Mouse (Mus musculus): Measurements from ENCODE around the gene Kif2c.

The Kif2c gene

DNA sequence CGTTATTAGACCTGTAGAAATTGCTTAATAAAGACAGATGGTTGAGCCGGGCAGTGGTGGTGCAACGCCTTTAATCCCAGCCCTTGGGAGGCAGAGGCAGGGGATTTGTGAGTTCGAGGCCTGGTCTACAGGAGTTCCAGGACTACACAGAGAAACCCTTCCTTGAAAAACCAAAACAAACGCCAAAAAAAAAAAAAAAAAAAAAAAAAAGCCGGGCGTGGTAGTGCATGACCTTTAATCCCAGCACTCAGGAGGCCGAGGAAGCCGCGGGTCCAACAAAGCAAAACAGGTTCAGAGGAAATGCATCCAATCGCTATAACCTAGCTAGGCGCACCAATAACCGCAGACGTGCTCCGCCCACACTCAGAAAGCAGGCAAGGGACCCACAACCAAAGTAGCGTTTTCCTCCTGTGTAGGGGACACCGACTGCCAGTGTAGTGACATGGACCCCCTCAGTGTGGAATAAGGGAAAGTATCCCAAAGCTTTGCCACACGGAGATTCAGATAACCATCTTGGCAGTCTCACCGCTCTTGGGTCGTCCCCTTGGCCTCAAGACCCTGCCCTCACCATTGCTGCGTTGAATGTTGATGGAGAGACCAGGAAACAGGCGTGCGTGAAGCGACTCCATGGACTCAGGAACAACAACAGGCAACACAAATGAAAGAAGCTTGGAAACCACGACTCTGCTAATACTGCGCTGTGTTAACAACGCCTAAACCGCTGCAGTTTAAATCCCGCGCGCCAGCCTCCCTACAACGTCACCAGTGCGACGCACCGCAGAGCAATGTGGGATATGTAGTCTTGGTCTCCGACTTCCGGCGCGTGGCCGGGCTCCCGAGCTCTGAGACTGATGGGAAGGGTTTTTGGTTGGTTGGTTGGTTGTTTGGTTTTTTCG is at the start of gene Kif2c:
Kif2c (minus strand) TSS at position 777 of the 896 bp plus-strand sequence.
- peak; percentile 93 to 94 for DNase-seq

DNA sequence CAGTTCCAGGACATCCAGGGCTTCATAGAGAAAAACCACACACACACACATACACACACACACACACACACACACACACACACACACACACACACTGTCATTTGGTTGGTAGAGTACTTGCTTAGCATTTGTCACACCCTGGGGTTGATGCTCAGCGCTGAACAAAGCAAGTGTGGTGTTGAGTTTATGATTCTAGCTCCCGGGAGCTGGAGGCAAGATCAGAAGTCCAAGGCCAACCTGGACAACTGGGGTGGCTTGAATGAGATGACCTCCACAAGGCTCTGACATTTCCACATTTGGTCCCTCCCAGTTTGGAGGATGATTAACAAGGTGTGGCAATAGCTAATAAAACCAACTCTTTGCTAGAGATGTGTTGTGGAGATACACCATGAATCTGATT is 48.8 kb upstream of the Kif2c start:
- no peak for DNase-seq

DNA sequence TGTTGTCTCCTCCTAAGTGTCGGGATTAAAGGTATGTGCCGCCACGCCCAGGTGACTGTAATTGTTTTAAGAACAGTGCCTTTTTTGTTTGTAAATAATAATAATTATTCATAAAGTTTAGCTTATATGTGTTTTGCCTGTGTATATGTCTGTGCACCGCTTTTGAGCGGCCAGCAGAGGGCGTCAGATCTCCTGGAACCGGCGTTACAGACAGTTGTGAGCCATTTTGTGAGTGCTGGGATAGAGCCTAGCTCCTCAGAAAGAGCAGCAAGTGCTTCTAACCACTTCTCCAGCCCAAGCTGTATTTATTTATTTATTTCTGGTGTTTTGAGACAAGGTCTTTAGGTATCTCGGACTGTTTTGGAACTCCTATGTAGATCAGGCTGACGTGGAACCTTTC is 47.9 kb upstream of the Kif2c start:
- no peak for DNase-seq

DNA sequence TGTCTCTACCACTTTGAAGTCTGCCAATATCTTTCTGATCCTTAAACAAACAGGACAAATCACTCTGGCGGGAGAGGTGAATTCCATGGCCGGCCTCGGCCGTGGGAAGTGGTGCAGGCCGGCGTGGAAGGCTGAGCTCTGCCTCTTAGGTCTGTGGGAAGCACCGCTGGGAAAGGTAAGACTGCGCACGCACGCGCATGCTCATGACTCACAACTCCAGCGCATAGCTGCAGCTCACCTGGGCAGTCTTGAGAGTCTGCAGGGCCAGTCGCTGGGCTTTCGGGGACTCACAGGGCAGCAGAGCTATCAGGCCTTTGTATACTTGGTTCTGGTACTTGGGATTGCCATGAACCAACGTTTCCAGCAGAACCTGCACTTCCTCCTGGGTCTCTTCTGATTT is 47.2 kb upstream of the Kif2c start:
- no peak for DNase-seq

DNA sequence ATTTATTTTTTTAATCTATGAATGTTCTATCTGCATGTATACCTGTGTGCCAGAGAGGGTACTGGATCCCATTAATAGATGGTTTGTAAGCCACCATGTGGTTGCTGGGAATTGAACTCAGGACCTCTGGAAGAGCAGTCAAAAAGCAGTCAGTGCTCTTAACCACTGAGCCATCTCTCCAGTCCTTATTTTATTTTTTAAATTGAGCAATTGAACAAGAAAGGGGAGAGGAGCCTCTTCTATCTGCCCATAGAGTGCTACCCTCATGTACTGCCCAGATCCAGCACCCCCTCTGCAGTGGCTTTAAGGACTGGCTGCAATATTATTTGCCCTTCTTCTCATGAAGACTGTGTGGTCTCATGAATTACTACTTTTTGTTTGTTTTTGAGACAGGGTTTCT is 42.8 kb upstream of the Kif2c start:
- DNase-seq = no peak

DNA sequence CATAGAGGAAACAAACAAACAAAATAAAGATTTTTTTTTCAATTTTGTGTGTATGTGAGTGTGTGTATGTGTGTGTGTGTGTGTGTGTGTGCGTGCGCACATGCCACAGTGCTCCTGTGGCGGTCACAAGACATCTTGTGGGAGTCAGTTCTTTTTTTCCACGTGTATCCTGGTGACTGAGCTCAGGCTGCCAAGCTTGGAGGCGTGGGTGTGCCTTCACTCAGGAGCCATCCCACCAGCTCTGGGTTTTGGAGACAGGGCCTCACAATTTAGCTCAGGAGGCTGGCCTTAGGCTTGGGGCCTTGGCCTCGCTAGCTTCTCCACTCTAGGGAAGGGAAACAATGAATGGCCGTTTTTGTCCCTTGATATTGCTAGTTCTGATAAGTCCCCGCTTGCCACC is 41.7 kb upstream of the Kif2c start:
- DNase-seq = no peak

DNA sequence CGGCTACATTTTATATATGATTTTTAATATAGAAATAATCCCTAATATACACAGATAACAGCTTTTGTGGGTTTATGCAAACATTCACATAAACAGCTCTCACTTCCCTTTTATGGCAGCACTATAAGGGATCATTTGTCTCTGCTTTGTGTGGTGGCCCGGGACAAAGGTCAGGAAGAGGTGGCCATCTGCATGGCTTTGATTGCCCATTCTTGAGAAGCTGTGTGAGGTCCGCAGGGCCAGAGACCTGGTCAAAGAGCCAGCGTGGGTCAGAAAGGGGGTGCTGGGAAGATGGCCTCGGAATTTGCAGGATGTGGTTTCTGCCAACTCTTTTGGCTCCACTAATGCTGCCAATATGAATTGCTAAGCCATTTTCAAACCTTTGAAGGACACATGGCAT is 40.6 kb upstream of the Kif2c start:
- no peak for DNase-seq

DNA sequence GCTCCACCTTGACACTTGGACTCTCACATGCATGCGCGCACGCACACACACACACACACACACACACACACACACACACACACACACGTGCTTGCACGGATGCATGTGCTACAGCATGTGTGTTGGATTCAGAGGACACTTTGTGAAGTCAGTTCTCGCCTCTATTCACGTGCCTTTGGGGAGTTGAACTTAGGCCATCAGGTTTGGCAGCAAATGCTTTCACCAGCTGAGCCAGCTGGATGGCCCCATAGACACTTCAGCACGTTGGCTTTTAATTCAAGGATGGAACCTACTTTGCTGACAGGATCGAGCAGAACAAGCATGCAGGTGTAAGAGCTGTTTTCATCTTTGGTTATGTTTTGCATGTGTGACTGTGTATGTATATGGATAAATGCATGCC is 39.4 kb upstream of the Kif2c start:
- no peak for DNase-seq

DNA sequence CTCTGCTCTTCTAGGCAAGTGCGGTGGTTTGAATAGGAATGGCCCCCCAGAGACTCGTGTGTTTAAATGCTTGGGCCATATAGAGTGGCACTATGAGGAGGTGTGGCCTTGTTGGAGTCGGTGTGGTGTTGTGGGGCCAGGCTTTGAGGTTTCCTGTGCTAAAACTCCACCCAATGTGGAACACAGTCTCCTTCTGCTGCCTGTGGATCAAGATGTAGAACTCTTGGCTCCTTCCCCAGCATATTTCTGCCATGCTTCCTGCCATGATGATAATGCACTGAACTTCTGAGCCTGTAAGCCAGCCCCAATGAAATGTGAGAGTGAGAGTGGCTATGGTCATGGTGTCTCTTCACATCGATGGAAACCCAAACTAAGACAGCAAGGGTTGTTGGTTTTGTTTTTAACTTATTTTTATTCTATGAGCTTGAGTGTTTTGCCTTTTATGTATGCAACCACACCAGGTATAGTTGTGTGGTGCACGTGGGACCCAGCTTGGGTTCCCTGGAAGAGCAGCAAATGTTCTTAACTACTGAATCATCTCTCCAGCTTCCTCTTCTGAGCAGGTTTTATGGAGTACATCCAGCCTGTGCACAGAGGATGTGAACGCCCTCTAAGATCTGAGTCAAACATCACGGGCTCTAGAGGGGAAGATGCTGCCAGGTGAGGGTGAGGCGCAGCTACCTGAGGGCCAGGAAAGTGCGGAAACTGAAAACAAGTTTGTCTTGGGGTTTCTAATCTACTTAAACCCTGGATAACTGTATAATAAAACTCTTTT is 38.5 kb upstream of the Kif2c start:
- no peak for DNase-seq

DNA sequence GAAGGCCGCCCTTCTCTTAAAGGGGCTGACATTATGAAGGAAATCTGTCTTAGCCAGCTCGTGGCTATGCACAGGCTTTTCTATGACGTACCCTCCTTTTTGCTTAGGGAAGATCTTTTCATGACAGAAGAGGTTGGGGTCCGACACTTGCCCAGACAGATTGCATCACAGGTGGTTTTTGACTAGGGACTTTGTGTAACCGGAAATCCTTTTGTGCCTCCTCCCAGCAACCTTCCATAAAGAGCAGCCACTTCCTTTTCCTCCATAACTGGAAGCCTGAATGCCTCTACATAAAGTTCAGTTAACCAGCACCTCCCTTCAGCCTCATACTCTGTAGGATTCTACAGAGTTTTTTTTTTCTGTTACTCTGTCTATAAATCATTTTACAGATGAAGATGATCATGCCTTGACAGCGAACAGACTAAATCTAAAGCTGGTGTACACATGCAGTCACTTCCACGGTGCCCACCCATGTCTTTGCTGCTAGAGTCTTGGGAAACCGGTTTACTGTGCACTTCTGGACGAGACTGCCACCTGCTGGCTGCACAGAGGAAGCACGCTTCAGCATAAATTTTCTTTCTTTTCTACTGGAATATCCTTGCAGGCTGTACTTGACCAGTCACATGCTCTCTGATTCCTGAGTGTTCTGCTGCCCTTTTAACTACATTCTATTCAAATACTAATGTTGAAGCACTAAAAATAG is 36.2 kb upstream of the Kif2c start:
- DNase-seq = peak; percentile 59 to 70

DNA sequence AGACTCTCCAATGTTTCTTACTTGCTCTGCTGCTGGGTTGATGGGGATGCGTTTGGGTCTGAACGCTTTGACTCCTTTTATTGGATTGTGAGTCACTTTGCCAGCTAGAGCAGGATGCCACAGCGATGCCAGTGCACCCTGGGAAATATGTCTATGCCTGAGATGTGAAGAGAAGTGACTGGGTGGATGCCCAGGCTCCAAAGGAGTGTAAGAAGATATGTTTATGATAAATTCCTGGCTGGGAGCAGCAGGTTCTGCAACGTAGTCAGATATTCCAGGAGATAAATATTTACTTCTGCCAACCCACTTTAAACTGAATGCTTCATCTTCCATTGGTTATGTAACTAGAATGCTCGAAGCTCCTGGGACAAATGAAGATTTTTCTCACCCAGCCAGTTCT is 34.6 kb upstream of the Kif2c start:
- no peak for DNase-seq

DNA sequence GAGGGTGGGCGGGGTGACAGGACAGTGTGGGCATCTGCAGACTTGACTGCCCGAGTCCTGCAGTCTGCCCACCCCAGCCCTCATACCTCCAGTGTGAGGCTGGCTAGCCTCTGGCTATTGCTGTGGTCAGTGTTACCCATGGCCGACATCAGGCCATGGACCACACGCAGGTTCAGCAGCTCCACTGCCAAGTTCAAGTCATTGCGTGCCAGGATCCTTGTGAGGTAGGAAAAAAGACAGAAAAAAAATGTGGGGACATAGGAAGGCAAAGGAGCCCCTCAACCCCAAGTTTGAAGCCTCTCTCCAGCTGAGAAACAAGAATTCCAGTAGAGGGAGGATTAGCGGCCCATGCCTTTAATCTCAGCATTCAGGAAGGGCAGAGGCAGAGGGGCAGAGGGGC is 31.8 kb upstream of the Kif2c start:
- peak; percentile 19 to 28 for DNase-seq

DNA sequence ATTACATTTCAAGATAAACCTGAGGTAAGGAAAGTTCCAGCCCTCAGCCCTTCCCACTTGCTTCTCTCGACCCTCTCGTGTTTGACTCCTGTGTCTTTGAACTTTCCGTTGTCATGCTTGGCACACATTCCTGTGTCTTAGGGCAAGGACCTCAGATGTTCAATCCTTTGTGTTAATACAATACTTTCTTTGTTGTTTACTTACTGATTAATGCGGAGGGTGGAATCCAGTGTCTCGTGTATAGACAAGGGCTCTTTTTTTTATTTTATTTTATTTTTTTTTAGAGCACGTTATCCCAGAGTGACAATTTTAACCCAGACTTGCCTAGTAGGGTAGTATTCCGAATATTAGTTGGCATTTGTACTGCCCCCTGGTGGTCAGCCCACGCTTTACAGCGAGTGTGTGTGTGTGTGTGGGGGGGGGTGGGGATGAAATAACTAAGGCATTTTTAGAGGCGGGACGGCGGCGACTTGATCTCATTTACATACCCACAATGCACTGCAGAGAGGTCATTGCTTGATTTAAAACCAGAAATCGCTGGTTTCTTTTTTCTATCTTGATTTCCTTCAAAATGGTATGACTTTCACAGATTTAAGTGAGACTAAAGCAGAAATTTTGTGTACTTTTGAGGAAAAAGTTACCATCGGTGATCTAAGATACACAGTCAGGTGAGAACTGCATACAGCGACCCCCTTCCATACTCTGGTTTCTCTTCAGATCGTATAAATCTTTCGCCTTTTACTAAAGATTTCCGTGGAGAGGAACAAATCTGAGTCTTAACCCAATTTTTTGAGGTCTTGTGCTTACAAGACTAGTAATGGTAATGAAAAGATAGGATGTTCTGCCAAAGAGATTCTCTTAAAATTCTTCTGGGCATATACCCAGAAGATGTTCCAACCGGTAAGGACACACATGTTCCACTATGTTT is 28.0 kb upstream of the Kif2c start:
- peak; percentile 66 to 83 for DNase-seq

DNA sequence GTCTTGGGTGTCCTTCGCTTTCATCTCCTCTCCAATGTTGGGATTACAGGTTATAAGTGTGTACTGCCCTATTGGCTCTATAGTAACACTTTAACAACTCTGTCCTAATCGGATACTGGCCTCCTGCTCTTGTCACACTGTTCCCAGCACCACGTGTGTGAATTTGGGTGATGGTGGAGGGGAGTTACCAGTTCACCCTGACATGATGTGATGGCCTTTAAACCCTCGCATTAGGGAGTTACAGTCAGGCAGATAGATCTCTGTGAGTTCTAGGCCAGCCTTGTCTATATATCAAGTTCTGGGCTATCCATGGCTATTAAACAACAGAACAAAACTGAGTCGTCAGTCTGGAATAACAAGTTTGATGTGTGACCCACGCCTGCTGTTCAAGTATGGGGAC is 27.2 kb upstream of the Kif2c start:
- no peak for DNase-seq

DNA sequence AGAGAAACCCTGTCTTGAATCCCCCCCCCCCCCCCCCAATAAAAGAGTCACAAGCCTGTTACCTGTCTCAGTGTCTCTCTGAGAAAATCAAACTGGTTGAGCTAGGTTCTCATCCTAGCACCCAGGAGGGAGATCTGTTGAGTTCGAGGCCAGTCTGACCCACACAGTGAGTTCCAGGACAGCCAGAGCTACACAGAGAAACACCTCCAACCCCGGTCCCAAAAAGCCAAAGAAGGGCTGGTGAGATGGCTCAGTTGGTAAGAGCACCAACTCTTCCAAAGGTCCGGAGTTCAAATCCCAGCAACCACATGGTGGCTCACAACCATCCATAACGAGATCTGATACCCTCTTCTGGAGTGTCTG is 20.5 kb upstream of the Kif2c start:
- DNase-seq = no peak

DNA sequence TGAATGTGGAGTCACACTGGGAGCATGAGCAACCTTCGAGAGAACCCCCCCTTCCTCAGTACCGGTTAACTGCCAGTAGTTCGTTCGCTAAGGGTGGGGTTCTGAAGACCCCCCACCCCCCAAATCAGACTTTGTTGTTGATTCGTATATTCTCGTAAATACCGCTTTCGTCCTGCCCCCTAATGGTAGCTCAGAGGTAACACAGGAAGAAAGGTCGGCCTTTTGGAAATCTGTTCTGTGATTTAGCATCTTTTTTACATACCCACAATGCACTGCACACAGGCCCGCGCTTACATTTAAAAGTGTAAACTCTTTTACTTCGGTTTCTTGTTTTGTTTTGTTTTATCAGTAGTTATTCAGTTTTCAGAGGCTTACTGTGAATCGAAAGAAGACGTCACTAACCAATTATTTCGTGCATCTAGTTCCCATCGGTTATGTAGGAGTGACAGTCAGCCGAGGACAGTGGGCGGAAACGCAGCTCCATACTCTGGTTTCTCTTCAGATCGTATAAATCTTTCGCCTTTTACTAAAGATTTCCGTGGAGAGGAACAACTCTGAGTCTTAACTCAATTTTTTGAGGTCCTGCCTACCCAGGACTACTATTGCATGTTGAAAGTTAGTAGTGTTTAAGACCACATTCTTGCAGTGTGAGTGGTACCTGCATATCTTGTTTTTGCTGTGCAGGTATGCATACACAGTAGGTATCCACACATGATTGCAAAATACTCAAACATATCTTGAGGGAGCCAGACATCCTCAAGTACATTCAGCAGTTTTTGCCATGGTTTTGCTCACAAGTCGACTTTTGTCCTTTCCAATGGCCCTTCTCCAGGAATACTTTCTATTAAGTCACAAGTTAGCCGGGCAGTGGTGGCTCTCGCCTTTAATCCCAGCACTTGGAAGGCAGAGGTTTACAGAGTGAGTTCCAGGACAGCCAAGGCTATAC is 19.9 kb upstream of the Kif2c start:
- peak; percentile 26 to 46 for DNase-seq

DNA sequence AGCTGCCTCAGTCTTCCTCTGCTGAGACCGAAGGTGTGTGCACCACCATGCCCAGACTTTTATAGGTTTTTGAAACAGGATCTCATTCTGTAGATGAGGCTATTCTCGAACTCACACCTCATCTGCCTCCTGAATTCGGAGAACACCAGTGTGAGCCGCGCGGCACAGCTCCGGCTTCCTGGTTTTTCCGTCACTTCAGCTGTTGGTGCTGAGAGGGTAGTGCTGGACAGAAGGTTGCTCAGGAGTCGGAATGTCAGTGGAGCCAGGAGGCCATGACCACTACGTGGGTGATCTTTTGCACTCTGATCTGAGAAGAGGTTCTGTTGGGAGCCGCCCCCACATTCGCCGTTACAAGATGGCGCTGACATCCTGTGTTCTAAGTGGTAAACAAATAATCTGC is 9.4 kb upstream of the Kif2c start:
- DNase-seq = no peak

DNA sequence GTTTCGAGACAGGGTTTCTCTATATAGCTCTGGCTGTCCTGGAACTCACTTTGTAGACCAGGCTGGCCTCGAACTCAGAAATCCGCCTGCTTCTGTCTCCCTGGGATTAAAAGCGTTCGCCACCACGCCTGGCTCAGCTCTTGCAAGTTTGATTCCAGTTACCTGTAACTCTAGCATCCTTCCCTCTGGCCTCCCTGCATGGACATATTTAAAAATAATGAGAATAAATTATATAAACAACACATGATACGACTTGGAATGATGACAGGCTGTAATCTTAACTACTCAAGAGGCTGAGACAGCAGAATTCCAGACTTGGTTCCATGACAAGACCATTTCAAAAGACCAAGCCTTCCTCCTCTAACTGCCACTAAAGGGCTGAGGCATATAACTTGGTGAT is 8.2 kb upstream of the Kif2c start:
- no peak for DNase-seq

DNA sequence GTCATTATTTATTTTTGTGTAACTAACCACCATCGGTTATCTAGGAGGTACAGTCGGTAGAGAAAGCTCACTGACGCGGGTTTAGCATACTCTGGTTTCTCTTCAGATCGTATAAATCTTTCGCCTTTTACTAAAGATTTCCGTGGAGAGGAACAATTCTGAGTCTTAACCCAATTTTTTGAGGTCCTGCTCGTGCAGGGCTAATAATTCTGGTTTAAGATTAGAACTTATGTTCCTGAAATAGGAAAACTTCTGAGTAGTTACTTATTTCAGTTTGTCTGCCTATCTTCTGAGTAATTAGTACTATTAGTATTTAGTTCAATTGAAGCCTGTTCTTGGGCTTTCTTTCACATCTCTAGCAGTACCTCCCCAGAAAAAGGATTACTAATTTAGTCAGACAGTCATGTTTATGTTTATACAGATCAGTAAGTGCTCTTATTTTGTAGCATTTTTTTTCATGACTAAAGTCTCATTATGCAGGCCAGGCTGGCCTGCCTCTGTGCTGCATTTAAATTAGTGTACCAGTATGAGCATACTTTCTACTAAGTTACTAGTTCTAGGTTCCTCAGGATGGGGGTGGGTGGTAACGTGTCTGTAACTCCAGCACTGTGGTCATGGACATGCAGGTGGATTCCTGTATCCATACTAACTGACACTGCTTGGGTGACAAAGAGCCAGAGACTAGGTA is 7.6 kb upstream of the Kif2c start:
- DNase-seq = peak; percentile 21 to 22

DNA sequence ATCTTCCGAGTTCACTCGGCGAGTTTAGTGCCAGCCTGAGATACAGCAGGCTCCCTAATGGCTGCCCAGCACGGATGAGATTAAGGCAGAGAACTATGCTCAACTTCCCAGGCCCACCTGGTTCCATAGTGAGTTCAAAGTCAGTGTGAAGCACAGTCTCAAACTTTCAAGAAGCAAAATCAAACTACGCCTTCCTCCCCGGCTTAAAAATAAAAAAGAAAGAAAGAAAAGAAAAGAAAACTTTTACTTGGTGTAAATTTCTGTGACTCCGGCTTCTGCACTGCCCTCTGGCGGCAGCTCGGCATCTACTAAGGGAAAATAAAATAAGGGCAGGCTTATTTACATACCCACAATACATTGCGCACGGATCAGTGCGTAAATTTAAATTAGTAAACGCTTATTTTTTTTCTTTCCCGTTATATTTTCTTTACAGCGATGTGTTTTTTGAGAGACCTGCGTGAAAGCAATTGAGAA is 7.0 kb upstream of the Kif2c start:
- peak; percentile 77 to 89 for DNase-seq

DNA sequence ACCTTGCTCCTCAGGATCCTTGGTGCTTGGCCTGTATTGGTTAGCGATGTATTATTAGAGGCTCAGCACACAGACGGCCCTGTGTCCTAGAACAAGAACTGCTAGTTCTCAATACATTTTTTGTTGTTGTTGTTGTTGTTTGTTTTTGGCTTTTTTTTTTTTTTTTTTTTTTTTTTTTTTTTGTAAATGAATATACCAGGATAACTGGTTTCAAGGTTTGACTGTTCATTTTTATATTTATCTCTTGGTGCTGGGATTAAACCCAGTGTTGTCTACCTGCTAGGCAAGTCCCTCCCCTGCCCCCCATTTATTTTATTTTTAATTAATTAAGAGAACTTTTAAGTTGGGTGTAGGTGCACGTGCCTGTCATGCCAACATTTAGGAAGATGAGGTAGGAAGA is 6.5 kb upstream of the Kif2c start:
- DNase-seq = no peak

Data from cerebellum, postnatal 25 days (tissue).